Mouse (Mus musculus) kidney, postnatal 14 days (tissue): Measurements from ENCODE around the gene Sh3bp5l.
"Not testable (repeated sequence)": the region's sequence is repeated elsewhere in the genome, so short reads cannot be mapped to it uniquely, and the experiment has no call there.

Experiments
- DNase-seq: peaks from one replicate; pipeline ENCODE4 v3.0.0; 2022; ENCODE audit warnings: mixed read lengths

Gene Sh3bp5l

GRCm38 (mm10) chr11:58323570-58324340 lies 6.8 kb upstream of the Sh3bp5l start:
- no peak for DNase-seq

- no peak for DNase-seq
Observed at GRCm38 (mm10) chr11:58324614-58325229, 5.8 kb upstream of the Sh3bp5l start.

- DNase-seq = no peak
Observed at GRCm38 (mm10) chr11:58326781-58327180, 3.7 kb upstream of the Sh3bp5l start.

- no peak for DNase-seq
Observed at GRCm38 (mm10) chr11:58329906-58330275, 633 bp upstream of the Sh3bp5l start.

GRCm38 (mm10) chr11:58331149-58331495 lies 598 bp downstream of the Sh3bp5l start:
- no peak for DNase-seq

- no peak for DNase-seq
Observed at GRCm38 (mm10) chr11:58331546-58331945, 1.0 kb downstream of the Sh3bp5l start.

- peak; percentile 75 for DNase-seq
Observed at GRCm38 (mm10) chr11:58334746-58335145, 4.2 kb downstream of the Sh3bp5l start.

GRCm38 (mm10) chr11:58346745-58347144 lies 16.2 kb downstream of the Sh3bp5l start:
- no peak for DNase-seq

- no peak for DNase-seq
Observed at GRCm38 (mm10) chr11:58350628-58351027, 20.1 kb downstream of the Sh3bp5l start.

GRCm38 (mm10) chr11:58351179-58351578 lies 20.7 kb downstream of the Sh3bp5l start:
- DNase-seq = no peak

GRCm38 (mm10) chr11:58352681-58353548 lies 22.4 kb downstream of the Sh3bp5l start:
- no peak for DNase-seq

- no peak for DNase-seq
Observed at GRCm38 (mm10) chr11:58353709-58354108, 23.2 kb downstream of the Sh3bp5l start.

- no peak for DNase-seq
Observed at GRCm38 (mm10) chr11:58354476-58354875, 24.0 kb downstream of the Sh3bp5l start.

GRCm38 (mm10) chr11:58354927-58355326 lies 24.4 kb downstream of the Sh3bp5l start:
- DNase-seq = no peak

GRCm38 (mm10) chr11:58357042-58357441 lies 26.5 kb downstream of the Sh3bp5l start:
- no peak for DNase-seq

- DNase-seq = peak; percentile 19
Observed at GRCm38 (mm10) chr11:58357844-58358534, 27.5 kb downstream of the Sh3bp5l start.

- not testable (repeated sequence) for DNase-seq
Observed at GRCm38 (mm10) chr11:58362562-58362961, 32.0 kb downstream of the Sh3bp5l start.

GRCm38 (mm10) chr11:58364454-58364853 lies 33.9 kb downstream of the Sh3bp5l start:
- no peak for DNase-seq

- not testable (repeated sequence) for DNase-seq
Observed at GRCm38 (mm10) chr11:58366191-58366590, 35.7 kb downstream of the Sh3bp5l start.

GRCm38 (mm10) chr11:58377273-58377672 lies 46.7 kb downstream of the Sh3bp5l start:
- DNase-seq = no peak

GRCm38 (mm10) chr11:58377686-58378085 lies 47.2 kb downstream of the Sh3bp5l start:
- DNase-seq = no peak

GRCm38 (mm10) chr11:58378763-58379278 lies 48.3 kb downstream of the Sh3bp5l start, which contains the start of gene Lypd8:
Lypd8 (plus strand) TSS chr11:58379043.
- no peak for DNase-seq

- no peak for DNase-seq
Observed at GRCm38 (mm10) chr11:58379516-58379915, 49.0 kb downstream of the Sh3bp5l start.
